Mouse (Mus musculus): ENCODE measurements around the gene Brd3. TPM values are rescaled to one million over a fixed set of nuclear protein-coding genes. Genes with fewer than 3 reads are reported as not detected.
A peak's percentile ranks its signal among the peaks of the same experiment; 100 is the strongest.

Gene Brd3
- polyA plus RNA-seq, 1 experiment from 2014 or later: 147 TPM

- H3K4me3 ChIP-seq (ENCODE audit: low read length): no peak overlapping the region
- H3K9me3 ChIP-seq (ENCODE audit: control insufficient read depth, low read length): no peaks in the 10 kb centered on the region
- 0 out of 2 replicates have a peak, but pooled peaks have one; percentile 17 for ATAC-seq (ENCODE audit: low FRiP score, low TSS enrichment)
- no peaks in the 10 kb centered on the region for H3K36me3 ChIP-seq (ENCODE audit: control insufficient read depth, insufficient read depth, low read length)
- H3K9ac ChIP-seq (ENCODE audit: low read depth, low read length): no peak overlapping the region
- peaks cover 67% of the 10 kb centered on the region for H3K4me1 ChIP-seq (ENCODE audit: control insufficient read depth, insufficient read depth, low read length)
- 53% methylated on average over 5 of the region's 5 CpGs for WGBS
- peak overlapping the region; percentile 63; the same call in 1 of the 2 replicates for H3K27ac ChIP-seq (ENCODE audit: low read depth, low read length)
- H3K27me3 ChIP-seq (ENCODE audit: control insufficient read depth, insufficient read depth, low read length): no peaks in the 10 kb centered on the region
- no peak overlapping the region for H3K4me2 ChIP-seq (replicated peaks; ENCODE audit: low read depth, low read length)
Observed at GRCm38 (mm10) chr2:27417648-27418153, 89.8 kb downstream of the Brd3 start.

- Histone ChIP-seq H3K4me1 (ENCODE audit: control insufficient read depth, insufficient read depth, low read length) (peaks cover 80% of the 10 kb centered on the region), H3K9me3 (ENCODE audit: control insufficient read depth, low read length) (no peaks in the 10 kb centered on the region), H3K4me2 (replicated peaks; ENCODE audit: low read depth, low read length) (no peak overlapping the region), H3K4me3 (ENCODE audit: low read length) (no peak overlapping the region), H3K27me3 (ENCODE audit: control insufficient read depth, insufficient read depth, low read length) (no peaks in the 10 kb centered on the region), H3K27ac (ENCODE audit: low read depth, low read length) (no peak overlapping the region), H3K36me3 (ENCODE audit: control insufficient read depth, insufficient read depth, low read length) (no peaks in the 10 kb centered on the region), H3K9ac (ENCODE audit: low read depth, low read length) (no peak overlapping the region)
- 4% methylated on average over 3 of the region's 3 CpGs for WGBS
- ATAC-seq (ENCODE audit: low FRiP score, low TSS enrichment): no peak
Observed at GRCm38 (mm10) chr2:27416425-27416824, 91.0 kb downstream of the Brd3 start.

GRCm38 (mm10) chr2:27415060-27415783 is 92.2 kb downstream of the Brd3 start:
- no peak for ATAC-seq (ENCODE audit: low FRiP score, low TSS enrichment)
- H3K4me2 ChIP-seq (replicated peaks; ENCODE audit: low read depth, low read length): no peak overlapping the region
- H3K9me3 ChIP-seq (ENCODE audit: control insufficient read depth, low read length): no peaks in the 10 kb centered on the region
- no peaks in the 10 kb centered on the region for H3K27me3 ChIP-seq (ENCODE audit: control insufficient read depth, insufficient read depth, low read length)
- no peaks in the 10 kb centered on the region for H3K36me3 ChIP-seq (ENCODE audit: control insufficient read depth, insufficient read depth, low read length)
- WGBS: 62% methylated on average over 11 of the region's 11 CpGs
- H3K27ac ChIP-seq (ENCODE audit: low read depth, low read length): no peak overlapping the region
- no peak overlapping the region for H3K4me3 ChIP-seq (ENCODE audit: low read length)
- no peak overlapping the region for H3K9ac ChIP-seq (ENCODE audit: low read depth, low read length)
- H3K4me1 ChIP-seq (ENCODE audit: control insufficient read depth, insufficient read depth, low read length): peaks cover 89% of the 10 kb centered on the region

- Histone ChIP-seq H3K4me2 (replicated peaks; ENCODE audit: low read depth, low read length) (no peak overlapping the region; the same call in 1 of the 2 replicates), H3K4me1 (ENCODE audit: control insufficient read depth, insufficient read depth, low read length) (peaks cover 80% of the 10 kb centered on the region), H3K4me3 (ENCODE audit: low read length) (no peak overlapping the region), H3K9me3 (ENCODE audit: control insufficient read depth, low read length) (no peaks in the 10 kb centered on the region), H3K27me3 (ENCODE audit: control insufficient read depth, insufficient read depth, low read length) (no peaks in the 10 kb centered on the region), H3K27ac (ENCODE audit: low read depth, low read length) (no peak overlapping the region; the same call in 1 of the 2 replicates), H3K9ac (ENCODE audit: low read depth, low read length) (0 out of 2 replicates have a peak overlapping the region, but pooled peaks have one; percentile 4), H3K36me3 (ENCODE audit: control insufficient read depth, insufficient read depth, low read length) (no peaks in the 10 kb centered on the region)
- no peak for ATAC-seq (ENCODE audit: low FRiP score, low TSS enrichment)
- WGBS: 26% methylated on average over 16 of the region's 16 CpGs
Observed at GRCm38 (mm10) chr2:27413936-27414657, 93.4 kb downstream of the Brd3 start.

- Histone ChIP-seq H3K4me3 (ENCODE audit: low read length) (no peak overlapping the region), H3K27ac (ENCODE audit: low read depth, low read length) (no peak overlapping the region), H3K4me1 (ENCODE audit: control insufficient read depth, insufficient read depth, low read length) (peaks cover 75% of the 10 kb centered on the region), H3K27me3 (ENCODE audit: control insufficient read depth, insufficient read depth, low read length) (no peaks in the 10 kb centered on the region), H3K9ac (ENCODE audit: low read depth, low read length) (no peak overlapping the region), H3K4me2 (replicated peaks; ENCODE audit: low read depth, low read length) (no peak overlapping the region), H3K36me3 (ENCODE audit: control insufficient read depth, insufficient read depth, low read length) (no peaks in the 10 kb centered on the region), H3K9me3 (ENCODE audit: control insufficient read depth, low read length) (no peaks in the 10 kb centered on the region)
- no peak for ATAC-seq (ENCODE audit: low FRiP score, low TSS enrichment)
- 61% methylated on average over 2 of the region's 2 CpGs for WGBS
Observed at GRCm38 (mm10) chr2:27413582-27413935, 93.9 kb downstream of the Brd3 start.

- Histone ChIP-seq H3K4me1 (ENCODE audit: control insufficient read depth, insufficient read depth, low read length) (peaks cover 73% of the 10 kb centered on the region), H3K9ac (ENCODE audit: low read depth, low read length) (peak overlapping the region; percentile 8; the same call in 1 of the 2 replicates), H3K4me2 (replicated peaks; ENCODE audit: low read depth, low read length) (peak overlapping the region; percentile 19), H3K27me3 (ENCODE audit: control insufficient read depth, insufficient read depth, low read length) (no peaks in the 10 kb centered on the region), H3K36me3 (ENCODE audit: control insufficient read depth, insufficient read depth, low read length) (no peaks in the 10 kb centered on the region), H3K9me3 (ENCODE audit: control insufficient read depth, low read length) (no peaks in the 10 kb centered on the region), H3K4me3 (ENCODE audit: low read length) (no peak overlapping the region), H3K27ac (ENCODE audit: low read depth, low read length) (peak overlapping the region; percentile 80)
- WGBS: 17% methylated on average over 7 of the region's 7 CpGs
- ATAC-seq (ENCODE audit: low FRiP score, low TSS enrichment): peak; percentile 11
Observed at GRCm38 (mm10) chr2:27412245-27412800, 95.1 kb downstream of the Brd3 start.

- Histone ChIP-seq H3K36me3 (ENCODE audit: control insufficient read depth, insufficient read depth, low read length) (no peaks in the 10 kb centered on the region), H3K9ac (ENCODE audit: low read depth, low read length) (no peak overlapping the region), H3K27ac (ENCODE audit: low read depth, low read length) (peak overlapping the region; percentile 80), H3K9me3 (ENCODE audit: control insufficient read depth, low read length) (no peaks in the 10 kb centered on the region), H3K4me1 (ENCODE audit: control insufficient read depth, insufficient read depth, low read length) (peaks cover 74% of the 10 kb centered on the region), H3K4me2 (replicated peaks; ENCODE audit: low read depth, low read length) (peak overlapping the region; percentile 19; the same call in 1 of the 2 replicates), H3K27me3 (ENCODE audit: control insufficient read depth, insufficient read depth, low read length) (no peaks in the 10 kb centered on the region), H3K4me3 (ENCODE audit: low read length) (no peak overlapping the region)
- WGBS: 14% methylated on average over 8 of the region's 8 CpGs
- ATAC-seq (ENCODE audit: low FRiP score, low TSS enrichment): peak; percentile 79
Observed at GRCm38 (mm10) chr2:27411688-27412174, 95.7 kb downstream of the Brd3 start.

- ATAC-seq (ENCODE audit: low FRiP score, low TSS enrichment): no peak
- WGBS: 69% methylated on average over 6 of the region's 6 CpGs
- Histone ChIP-seq H3K27ac (ENCODE audit: low read depth, low read length) (peak overlapping the region; percentile 80; the same call in 1 of the 2 replicates), H3K27me3 (ENCODE audit: control insufficient read depth, insufficient read depth, low read length) (no peaks in the 10 kb centered on the region), H3K36me3 (ENCODE audit: control insufficient read depth, insufficient read depth, low read length) (no peaks in the 10 kb centered on the region), H3K4me1 (ENCODE audit: control insufficient read depth, insufficient read depth, low read length) (peaks cover 66% of the 10 kb centered on the region), H3K9ac (ENCODE audit: low read depth, low read length) (no peak overlapping the region), H3K9me3 (ENCODE audit: control insufficient read depth, low read length) (no peaks in the 10 kb centered on the region), H3K4me3 (ENCODE audit: low read length) (no peak overlapping the region), H3K4me2 (replicated peaks; ENCODE audit: low read depth, low read length) (no peak overlapping the region)
Observed at GRCm38 (mm10) chr2:27410518-27411140, 96.8 kb downstream of the Brd3 start.

All from kidney, embryonic 14.5 days (tissue).